Mouse (Mus musculus) 3134 (cell line): Measurements from ENCODE around the gene Upf1.

ENCODE experiments used
- DNase-seq: peaks from one replicate; pipeline ENCODE4 v3.0.0-alpha.2; 2011; ENCODE audit warnings: low spot score; ENCODE audit not compliant: insufficient read length; ENCODE audit errors: extremely low read depth

Gene Upf1

DNA sequence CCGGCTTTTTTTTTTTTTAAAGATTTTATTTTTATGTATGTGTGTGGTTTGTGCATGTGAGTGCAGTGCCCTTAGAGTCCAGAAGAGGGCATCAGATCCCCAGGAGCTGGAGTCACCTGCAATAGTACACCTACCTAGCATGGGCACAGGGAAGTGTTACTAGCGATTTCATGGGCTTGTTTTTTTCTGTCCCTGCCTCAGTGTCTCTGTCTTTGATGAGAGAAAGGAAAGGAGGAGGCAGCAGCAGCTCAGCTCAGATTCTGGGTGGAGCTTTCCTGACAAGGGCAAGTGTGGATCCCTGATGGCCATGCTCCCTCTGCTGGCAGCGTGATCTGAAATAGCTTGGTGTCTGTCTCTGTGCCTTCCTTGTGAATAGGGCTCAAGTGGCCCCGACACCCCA lies 7.7 kb upstream of the Upf1 start:
- no peak for DNase-seq

DNA sequence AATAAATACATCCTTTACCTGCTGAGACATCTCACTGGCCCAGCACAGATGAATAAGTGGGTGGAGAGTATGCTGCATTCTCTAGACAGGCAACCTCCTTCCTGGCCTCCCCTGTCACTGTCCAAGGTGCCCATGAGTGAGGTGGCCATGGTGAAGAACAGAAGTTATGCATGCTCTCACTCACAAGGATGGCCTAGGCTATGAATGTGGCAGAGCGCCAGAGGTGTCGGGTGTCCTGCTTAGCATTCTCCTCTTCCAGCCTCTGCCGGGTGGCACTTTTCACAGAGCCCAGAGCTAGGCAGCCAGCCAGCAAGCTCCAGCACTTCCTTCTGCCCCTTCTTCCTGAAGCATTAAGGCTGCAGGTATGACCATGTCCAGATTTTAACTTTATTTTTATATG lies 6.3 kb upstream of the Upf1 start:
- peak; percentile 61 for DNase-seq

DNA sequence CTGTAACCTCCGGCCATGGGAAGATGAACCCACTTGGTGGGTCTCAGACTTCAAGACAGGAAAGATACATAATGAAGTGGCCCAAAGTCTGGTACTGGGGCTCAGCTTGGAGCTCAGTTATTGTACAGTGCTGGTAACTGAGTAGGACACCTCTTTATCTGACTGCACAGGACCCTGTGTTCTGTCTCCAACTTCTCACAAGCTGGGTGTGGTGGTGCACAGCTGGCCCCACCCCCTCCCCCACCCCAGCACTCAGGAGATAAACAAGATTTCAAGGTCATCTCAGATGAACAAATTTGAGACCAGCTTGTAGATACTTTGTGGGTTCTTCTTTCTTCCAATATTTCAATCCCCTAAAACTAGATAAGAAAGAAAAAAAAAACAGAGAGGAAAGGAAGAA lies 3.0 kb upstream of the Upf1 start:
- DNase-seq = no peak

DNA sequence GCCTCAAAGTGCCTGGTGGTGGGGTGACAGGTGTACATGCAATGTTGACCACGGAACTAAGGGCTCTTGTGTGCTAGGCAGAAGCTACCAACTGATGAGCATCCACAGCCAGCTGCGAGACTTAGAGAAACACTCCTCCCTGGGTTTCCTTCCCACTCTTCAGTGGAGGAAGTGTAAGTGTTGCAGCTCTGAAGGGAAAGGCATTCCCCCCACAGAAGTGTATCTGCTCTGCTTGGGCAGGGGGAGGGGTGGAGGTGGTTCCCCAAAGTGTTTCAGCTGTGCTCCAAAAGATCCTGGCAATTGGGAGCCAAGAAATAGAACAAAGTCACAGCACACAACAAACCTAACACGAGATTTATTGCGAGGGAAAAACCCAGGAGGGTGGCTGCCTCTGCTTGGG lies 926 bp upstream of the Upf1 start:
- no peak for DNase-seq

DNA sequence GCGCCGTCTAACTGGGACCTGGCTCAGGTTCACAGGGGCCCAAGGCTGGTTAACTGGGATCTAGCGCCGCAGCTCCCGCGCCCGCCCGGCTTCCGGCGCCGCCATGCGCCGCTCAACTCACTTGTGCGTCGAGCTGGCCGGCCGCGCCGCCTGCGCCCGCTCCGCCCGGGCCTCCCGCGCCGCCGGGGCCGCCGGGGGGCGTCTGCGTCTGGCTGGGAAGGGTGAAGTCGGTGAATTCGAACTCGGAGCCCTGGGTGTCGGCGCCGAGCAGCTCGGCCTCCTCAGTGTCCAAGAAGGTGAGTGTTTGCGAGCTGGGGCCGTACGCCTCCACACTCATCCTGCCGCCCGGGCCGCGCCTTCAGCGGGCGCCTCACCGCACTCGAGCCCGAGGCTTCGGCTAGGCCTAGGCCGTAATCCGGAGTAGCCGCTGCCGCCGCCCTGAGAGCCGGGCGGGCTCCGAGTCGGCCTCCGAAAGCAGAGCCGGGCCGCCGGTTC lies 374 bp downstream of the Upf1 start:
- DNase-seq = peak; percentile 54

DNA sequence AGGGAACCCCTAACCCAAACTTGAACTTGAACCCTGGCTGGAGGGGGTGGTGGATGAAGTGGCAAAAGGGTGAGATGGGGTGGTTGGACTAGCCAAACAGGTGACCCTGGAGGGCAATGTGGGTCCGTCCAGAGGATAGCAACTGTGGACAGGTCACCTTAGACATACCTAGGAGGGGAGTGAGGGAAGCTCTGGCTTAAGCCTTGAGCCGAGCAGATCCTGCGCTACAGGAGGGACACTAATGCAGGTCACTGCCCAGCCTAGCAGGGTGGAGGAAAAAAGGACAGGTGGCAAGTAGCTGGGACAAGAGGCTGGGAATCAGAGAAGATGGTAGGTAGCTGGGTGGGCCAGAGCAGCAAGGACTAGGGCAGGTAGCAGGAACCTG lies 1.1 kb downstream of the Upf1 start:
- no peak for DNase-seq

DNA sequence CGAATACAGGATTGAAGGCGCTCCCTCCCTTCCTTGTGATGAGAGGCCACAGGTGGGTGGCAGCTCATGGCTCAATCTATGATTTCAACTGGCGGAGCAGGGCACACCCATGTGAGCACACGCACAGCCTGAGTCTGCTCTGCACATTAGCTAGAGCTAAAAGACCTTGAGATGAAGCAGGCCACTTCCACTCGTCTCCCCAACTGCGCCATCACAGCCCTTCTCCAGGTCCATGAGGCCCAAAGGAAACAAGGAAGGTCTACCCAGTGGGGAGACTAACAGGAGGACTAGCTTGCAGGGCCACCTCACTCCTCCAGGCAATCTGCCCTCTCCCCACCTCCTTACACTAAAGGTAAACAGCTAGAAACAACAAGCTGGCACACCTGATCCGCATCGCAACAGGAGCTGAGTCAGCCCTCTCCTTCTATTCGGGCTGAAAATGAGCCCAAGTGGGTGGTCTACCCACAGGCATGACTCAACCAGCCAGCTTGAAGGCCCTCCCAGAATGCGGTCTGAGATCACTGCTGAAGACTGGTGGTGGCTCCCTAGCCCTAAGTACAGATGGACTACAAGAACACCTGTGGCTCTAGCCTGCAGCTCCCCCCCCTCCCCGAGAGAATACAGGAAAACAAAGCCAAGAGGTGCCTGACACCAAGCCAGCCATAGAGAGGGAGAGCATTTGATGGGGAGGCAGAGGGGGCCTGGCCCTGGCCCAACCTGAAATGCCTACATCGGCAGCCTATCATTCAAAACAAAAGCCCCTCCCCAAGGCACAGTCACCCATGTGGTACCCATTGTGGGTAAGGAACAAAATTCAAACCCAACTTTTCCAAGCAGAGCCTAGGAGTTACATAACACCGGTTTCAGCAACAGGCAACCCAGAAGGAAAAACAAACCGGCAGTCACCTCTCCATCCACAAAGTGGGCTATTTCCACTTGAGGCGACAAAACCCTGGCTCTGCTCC lies 1.8 kb downstream of the Upf1 start:
- DNase-seq = peak; percentile 40

DNA sequence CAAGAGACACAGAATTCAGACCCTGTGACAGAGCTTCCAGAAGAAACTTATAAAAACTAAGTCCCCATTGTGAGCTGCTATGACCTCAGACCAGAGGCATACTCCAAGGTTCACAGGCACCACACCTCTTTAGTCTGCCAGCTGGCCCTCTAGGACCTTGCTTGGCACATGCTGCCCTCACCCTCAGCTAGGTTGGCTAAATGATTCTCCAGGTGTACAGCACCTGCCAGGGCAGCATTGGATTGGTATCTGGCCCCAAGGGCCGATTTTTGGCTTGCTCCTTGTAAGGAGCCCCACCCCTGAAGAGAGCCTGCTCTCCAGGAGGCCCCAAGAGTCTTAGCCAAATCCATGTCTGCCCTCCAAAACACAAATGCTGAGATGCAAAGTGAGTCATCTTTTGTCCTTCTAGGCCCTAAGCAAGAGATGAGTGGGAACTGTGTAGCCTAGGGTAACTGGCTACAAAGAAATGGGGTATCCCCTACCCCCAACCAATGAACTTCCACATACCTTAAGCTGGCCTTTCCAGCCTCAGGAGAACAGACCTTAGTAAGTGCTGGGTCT lies 5.1 kb downstream of the Upf1 start:
- no peak for DNase-seq

DNA sequence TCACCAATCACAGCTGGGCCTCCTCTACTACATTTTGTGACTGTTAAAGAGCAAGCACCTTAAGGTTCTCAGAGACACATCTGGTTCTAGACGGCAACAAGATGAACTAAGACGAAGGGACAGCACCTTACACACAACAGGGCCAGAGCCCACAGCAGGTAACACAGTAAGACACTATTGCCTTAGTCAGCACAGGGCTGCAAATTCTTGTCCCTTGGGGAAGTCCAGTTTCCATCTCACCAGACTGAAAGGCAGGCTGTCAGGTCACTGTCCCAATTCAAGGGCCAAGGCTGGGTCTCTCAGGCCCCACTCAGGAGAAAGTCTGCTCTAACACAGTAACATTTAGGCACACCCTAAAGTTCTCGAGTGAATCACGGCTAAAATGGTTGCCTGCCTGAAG lies 5.6 kb downstream of the Upf1 start:
- DNase-seq = no peak

DNA sequence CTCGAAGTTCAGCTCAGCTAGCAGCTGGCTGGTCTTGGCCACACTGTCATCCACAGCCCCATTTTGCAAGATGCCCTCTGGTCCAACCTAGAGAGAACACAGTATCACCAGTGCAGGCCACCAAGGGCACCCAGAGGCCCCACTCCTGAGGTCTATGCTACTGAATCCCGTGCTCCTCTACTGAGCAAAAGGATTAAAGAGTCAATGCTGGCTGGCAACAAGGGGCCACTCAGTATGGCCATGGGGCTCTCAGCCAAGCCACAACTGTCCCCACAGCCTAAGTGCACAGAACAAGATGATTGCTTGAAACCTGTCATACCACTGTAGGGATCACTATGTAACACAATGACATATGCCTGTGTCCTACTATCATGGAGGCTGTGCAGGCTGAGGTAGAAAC lies 8.8 kb downstream of the Upf1 start:
- DNase-seq = no peak

DNA sequence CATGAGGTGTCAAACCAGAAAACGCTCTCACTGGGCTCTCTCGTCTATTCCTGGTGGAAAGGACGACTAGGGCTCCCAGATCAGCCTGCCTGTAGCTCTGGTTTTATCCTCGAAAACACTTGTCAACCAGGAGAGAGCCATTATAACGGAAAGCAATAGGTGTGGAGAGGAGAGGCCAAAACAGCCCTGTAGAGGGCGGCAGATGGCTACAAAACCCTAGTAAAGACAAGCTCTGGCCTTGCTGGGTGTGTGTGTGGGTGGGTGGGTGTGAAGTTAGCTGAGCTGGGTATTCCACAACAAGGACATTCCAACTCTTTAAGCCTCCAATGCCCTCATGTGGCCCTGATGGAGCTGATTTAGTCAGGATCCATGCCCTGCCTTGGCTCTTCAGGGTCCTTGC lies 9.4 kb downstream of the Upf1 start:
- DNase-seq = no peak

DNA sequence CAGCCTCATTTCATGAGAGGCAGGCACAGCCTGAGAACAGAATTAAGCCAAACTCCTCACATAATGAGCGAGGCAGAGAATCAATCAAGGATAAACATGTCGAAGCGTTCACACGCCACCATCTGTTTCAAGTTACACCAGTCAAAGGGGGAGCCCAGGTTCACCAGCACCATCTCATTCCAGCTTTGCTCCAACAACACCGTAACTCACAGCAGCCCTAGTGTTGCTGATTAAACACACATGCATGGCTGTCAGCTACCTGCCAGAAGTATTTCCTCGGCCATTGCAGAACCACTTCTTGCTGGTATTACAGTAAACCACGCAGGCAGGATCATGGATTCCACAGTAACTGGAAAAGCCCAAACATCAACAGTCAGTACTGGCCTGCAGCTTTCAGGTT lies 10.0 kb downstream of the Upf1 start:
- no peak for DNase-seq

DNA sequence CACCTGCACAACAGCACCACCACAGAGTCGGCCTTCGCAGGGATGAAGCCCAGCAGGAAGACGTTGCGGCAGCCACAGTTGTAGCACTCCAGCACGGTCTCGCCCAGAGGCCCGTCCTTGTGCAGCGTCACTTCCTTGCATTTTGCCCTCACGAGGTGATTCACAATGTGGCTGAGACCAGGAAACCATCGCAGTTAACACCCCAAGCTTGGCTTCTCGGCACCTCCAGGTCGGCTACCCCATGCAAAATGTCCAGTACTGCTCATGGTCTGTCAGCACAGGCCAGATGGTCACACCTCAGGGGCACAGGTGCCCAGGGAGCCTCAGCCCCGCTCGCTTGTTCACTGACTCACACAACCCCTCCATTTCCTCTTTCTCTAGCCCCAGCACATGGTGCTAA lies 11.1 kb downstream of the Upf1 start:
- DNase-seq = no peak

DNA sequence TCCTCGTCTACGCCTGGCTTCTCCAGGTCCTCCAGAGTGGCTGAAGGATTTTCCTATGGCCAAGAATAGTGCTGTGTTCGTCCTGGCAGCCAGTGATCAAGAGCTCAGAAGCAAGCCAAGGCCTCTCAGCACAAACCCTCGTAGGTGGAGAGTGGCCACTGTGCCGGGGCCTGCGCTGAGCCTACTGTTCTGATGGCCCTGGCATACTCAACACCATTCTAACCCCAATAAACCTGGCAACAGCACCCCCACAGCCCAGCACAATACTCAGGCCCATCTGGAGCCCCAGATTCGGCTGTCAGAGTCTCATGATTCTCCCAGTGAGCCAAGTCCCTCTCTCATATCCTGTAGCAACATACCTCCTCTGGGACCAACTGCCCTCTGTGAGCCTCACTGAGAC lies 12.4 kb downstream of the Upf1 start:
- no peak for DNase-seq

DNA sequence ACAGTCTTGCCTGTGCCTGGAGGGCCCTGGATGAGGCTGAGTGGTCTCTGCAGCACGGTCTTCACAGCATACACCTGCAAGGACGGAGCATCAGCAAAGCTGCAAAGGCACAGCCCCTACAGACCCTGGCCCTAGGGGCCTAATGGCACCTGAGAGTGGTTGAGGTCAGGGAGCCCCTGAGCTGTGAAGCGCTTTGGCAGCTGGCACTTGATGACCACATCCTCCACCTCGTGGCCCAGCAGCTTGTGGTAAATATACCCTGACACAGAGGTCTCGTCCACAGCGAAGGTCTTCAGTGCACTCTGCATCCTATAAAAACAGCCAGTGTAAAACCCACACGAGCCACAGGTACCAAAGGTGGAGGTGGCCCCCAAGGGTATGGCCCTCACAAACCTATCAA lies 14.1 kb downstream of the Upf1 start:
- DNase-seq = no peak

DNA sequence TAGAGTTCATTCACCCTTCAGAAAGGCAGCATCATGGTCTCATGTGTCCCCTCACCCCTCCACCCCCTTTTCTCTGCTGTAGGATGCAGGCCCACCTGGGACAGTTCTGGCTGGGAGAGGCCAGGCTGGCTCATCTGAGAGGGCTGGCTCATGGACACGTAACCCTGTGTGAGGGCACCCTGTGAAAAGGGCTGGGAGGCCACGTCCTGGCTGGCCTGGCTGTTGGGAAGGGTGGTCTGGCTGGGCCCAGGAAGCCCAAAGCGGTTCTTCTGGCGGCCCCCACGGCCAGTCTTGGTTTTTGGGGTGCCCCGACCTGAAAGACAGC lies 20.2 kb downstream of the Upf1 start:
- DNase-seq = no peak

DNA sequence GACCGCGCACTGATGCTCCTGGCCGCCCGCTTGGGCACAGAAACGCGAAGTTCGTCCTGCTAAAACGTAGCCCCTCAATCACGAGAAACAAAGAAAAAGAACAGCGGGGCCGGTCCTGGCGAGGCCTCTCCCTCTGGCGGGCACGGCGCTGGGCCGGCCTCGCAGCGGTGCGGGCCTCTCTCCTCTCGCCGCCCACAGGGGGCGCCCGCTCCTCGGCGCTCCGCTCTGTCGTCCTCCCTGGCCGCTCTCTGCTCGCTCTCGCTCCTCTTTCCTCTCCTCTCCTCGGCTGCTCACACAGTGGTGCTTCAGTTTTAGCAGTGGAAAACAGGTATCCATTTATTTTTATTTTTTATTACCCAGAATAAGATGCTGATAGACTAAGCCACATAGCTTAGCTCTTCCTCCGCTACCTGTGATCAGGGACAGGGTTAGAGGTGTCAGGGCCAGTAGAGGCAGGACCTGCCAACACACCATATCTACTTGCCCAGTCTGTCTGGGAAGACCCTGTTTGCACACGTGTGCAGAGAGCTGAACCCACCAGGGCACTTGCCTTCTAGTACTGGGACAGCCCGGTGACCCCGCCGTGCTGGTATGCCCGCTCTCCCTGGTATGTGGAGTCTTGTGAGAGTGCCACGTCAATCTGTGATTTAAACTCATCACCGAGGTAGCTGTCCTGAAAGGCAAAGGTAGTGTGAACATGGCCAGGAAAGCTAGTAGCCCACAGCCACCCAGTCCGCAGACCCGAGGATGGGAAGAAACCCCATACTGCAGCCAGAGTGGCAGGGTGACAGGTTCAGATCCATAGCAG lies 20.8 kb downstream of the Upf1 start:
- DNase-seq = no peak

DNA sequence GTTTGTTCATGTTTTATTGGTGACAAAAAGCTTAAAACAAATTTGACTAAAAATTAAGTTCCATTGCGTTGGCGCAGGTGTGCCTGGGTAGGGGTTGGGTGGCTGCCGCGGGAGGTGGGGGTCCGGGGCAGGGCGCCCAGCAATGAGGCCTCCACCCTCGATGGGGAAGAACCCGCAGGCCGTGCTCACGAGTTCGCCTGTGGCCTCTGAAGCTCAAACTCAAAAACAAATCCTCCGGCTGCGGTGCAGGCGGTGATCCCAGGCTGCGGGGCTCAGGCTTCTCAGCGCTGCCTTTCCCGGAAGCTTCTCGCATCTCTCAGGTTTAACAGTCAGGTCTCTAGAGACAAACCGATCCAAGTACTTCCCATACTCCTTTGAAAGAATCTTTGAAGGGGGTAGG lies 21.6 kb downstream of the Upf1 start:
- no peak for DNase-seq

DNA sequence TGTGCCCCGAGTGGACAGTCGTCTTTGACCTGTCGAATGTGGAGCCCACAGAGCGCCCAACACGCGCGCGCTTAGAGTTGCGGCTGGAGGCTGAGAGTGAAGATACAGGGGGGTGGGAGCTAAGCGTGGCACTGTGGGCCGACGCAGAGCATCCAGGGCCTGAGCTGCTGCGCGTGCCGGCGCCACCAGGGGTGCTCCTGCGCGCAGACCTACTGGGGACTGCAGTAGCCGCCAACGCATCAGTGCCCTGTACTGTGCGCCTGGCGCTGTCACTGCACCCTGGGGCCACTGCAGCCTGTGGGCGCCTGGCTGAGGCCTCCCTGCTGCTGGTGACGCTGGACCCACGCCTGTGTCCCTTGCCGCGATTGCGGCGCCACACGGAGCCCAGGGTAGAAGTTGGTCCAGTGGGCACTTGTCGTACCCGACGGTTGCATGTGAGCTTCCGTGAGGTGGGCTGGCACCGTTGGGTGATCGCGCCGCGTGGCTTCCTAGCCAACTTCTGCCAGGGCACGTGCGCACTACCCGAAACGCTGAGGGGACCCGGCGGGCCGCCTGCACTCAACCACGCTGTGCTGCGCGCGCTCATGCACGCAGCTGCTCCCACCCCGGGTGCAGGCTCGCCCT lies 22.2 kb downstream of the Upf1 start:
- no peak for DNase-seq

DNA sequence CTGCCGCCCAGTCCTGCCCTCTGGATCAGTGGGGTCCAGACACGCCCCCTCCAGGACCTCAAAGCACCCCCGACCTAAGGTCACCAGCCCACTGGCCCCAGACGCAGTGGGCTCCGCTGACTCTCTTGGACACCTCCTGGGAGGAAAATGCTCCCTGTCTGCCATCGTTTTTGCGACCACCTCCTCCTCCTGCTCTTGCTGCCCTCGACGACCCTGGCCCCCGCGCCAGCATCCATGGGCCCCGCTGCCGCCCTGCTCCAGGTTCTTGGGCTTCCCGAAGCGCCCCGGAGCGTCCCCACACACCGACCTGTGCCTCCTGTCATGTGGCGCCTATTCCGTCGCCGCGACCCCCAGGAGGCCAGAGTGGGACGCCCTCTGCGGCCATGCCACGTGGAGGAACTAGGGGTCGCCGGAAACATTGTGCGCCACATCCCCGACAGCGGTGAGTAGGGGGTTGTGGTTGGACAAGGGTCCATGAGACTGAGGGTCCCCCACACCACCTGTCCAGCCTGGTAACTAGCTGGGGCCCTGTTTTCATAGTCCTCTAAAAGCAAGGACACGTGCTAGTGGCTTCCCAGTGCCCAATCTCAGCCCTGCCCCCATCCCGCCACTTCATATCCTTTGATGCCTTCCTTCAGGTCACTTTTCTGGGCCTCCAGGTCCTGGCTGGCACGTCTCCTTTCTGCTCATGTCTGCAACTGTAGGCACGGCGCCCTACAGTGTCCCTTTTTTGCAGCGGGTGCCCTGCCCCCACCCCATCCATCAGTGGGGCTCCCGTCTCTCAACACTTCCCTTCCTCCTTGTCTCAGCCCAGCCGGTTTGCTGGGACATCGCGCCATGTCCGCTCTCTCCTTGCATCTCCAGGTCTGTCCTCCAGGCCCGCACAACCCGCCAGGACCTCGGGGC lies 23.0 kb downstream of the Upf1 start:
- no peak for DNase-seq
